Mouse (Mus musculus): ENCODE data around the gene Cotl1. TPM values are rescaled to one million over a fixed set of nuclear protein-coding genes. Genes with fewer than 3 reads are reported as not detected.

Cotl1 gene
- polyA plus RNA-seq, 2 experiments, result 147 to 212 TPM

- ATAC-seq (ENCODE audit: low FRiP score, low read depth) (no peak), DNase-seq (ENCODE audit: low spot score) (no peak)
- H3K36me3 ChIP-seq (ENCODE audit: control insufficient read depth, insufficient read depth, low read length), result no peaks in the 10 kb centered on the region
- WGBS, result 74% methylated on average over 7 of the region's 7 CpGs
- no peak overlapping the region for H3K4me3 ChIP-seq (replicated peaks; ENCODE audit: low read length)
- H3K9ac ChIP-seq (ENCODE audit: low read depth, low read length, severe bottlenecking), result no peak overlapping the region
- TF ChIP-seq POLR2A (IDR thresholded peaks at IDR 0.05; ENCODE audit: borderline replicate concordance, extremely low read depth, insufficient read depth, insufficient read length), result no peak
- no peak overlapping the region for H3K27ac ChIP-seq (replicated peaks; ENCODE audit: low read depth, low read length)
- no peak overlapping the region for H3K4me2 ChIP-seq (replicated peaks; ENCODE audit: low read depth, low read length, severe bottlenecking)
- H3K27me3 ChIP-seq (ENCODE audit: control insufficient read depth, insufficient read depth, low read length), result no peaks in the 10 kb centered on the region
- no peaks in the 10 kb centered on the region for H3K9me3 ChIP-seq (ENCODE audit: control insufficient read depth, low read length)
- H3K4me1 ChIP-seq (ENCODE audit: control insufficient read depth, insufficient read depth, low read length), result peaks cover 28% of the 10 kb centered on the region
These were observed 9.8 kb downstream of the Cotl1 start for GRCm38 (mm10) chr8:119830589-119830988.

GRCm38 (mm10) chr8:119829870-119830580, 10.3 kb downstream of the Cotl1 start:
- no peaks in the 10 kb centered on the region for H3K9me3 ChIP-seq (ENCODE audit: control insufficient read depth, low read length)
- no peaks in the 10 kb centered on the region for H3K36me3 ChIP-seq (ENCODE audit: control insufficient read depth, insufficient read depth, low read length)
- WGBS, result 48% methylated on average over 16 of the region's 16 CpGs
- DNase-seq (ENCODE audit: low spot score) (no peak), ATAC-seq (ENCODE audit: low FRiP score, low read depth) (peak; percentile 41; the same call in 1 of the 2 replicates)
- H3K4me1 ChIP-seq (ENCODE audit: control insufficient read depth, insufficient read depth, low read length), result peaks cover 28% of the 10 kb centered on the region
- TF ChIP-seq POLR2A (IDR thresholded peaks at IDR 0.05; ENCODE audit: borderline replicate concordance, extremely low read depth, insufficient read depth, insufficient read length), result no peak
- H3K27ac ChIP-seq (replicated peaks; ENCODE audit: low read depth, low read length), result no peak overlapping the region
- H3K4me2 ChIP-seq (replicated peaks; ENCODE audit: low read depth, low read length, severe bottlenecking), result no peak overlapping the region
- H3K9ac ChIP-seq (ENCODE audit: low read depth, low read length, severe bottlenecking), result no peak overlapping the region
- no peak overlapping the region for H3K4me3 ChIP-seq (replicated peaks; ENCODE audit: low read length)
- H3K27me3 ChIP-seq (ENCODE audit: control insufficient read depth, insufficient read depth, low read length), result no peaks in the 10 kb centered on the region

- WGBS, result 63% methylated on average over 13 of the region's 13 CpGs
- Histone ChIP-seq H3K27ac (replicated peaks; ENCODE audit: low read depth, low read length) (no peak overlapping the region), H3K27me3 (ENCODE audit: control insufficient read depth, insufficient read depth, low read length) (no peaks in the 10 kb centered on the region), H3K4me3 (replicated peaks; ENCODE audit: low read length) (no peak overlapping the region), H3K9ac (ENCODE audit: low read depth, low read length, severe bottlenecking) (no peak overlapping the region), H3K9me3 (ENCODE audit: control insufficient read depth, low read length) (no peaks in the 10 kb centered on the region), H3K4me2 (replicated peaks; ENCODE audit: low read depth, low read length, severe bottlenecking) (no peak overlapping the region), H3K4me1 (ENCODE audit: control insufficient read depth, insufficient read depth, low read length) (peaks cover 28% of the 10 kb centered on the region), H3K36me3 (ENCODE audit: control insufficient read depth, insufficient read depth, low read length) (no peaks in the 10 kb centered on the region)
- ATAC-seq (ENCODE audit: low FRiP score, low read depth) (no peak), DNase-seq (ENCODE audit: low spot score) (no peak)
- no peak for TF ChIP-seq POLR2A (IDR thresholded peaks at IDR 0.05; ENCODE audit: borderline replicate concordance, extremely low read depth, insufficient read depth, insufficient read length)
These were observed 10.9 kb downstream of the Cotl1 start for GRCm38 (mm10) chr8:119829420-119829819.

GRCm38 (mm10) chr8:119829015-119829414, 11.3 kb downstream of the Cotl1 start:
- no peak overlapping the region for H3K4me2 ChIP-seq (replicated peaks; ENCODE audit: low read depth, low read length, severe bottlenecking)
- no peak for TF ChIP-seq POLR2A (IDR thresholded peaks at IDR 0.05; ENCODE audit: borderline replicate concordance, extremely low read depth, insufficient read depth, insufficient read length)
- no peak overlapping the region for H3K9ac ChIP-seq (ENCODE audit: low read depth, low read length, severe bottlenecking)
- H3K4me1 ChIP-seq (ENCODE audit: control insufficient read depth, insufficient read depth, low read length), result peaks cover 28% of the 10 kb centered on the region
- DNase-seq (ENCODE audit: low spot score), result no peak
- no peaks in the 10 kb centered on the region for H3K9me3 ChIP-seq (ENCODE audit: control insufficient read depth, low read length)
- H3K27ac ChIP-seq (replicated peaks; ENCODE audit: low read depth, low read length), result no peak overlapping the region
- no peaks in the 10 kb centered on the region for H3K27me3 ChIP-seq (ENCODE audit: control insufficient read depth, insufficient read depth, low read length)
- WGBS, result 66% methylated on average over 10 of the region's 10 CpGs
- H3K36me3 ChIP-seq (ENCODE audit: control insufficient read depth, insufficient read depth, low read length), result no peaks in the 10 kb centered on the region
- no peak for ATAC-seq (ENCODE audit: low FRiP score, low read depth)
- no peak overlapping the region for H3K4me3 ChIP-seq (replicated peaks; ENCODE audit: low read length)

- Histone ChIP-seq H3K4me3 (replicated peaks; ENCODE audit: low read length) (no peak overlapping the region), H3K4me1 (ENCODE audit: control insufficient read depth, insufficient read depth, low read length) (peaks cover 22% of the 10 kb centered on the region), H3K9me3 (ENCODE audit: control insufficient read depth, low read length) (no peaks in the 10 kb centered on the region), H3K36me3 (ENCODE audit: control insufficient read depth, insufficient read depth, low read length) (no peaks in the 10 kb centered on the region), H3K27ac (replicated peaks; ENCODE audit: low read depth, low read length) (no peak overlapping the region), H3K27me3 (ENCODE audit: control insufficient read depth, insufficient read depth, low read length) (no peaks in the 10 kb centered on the region), H3K9ac (ENCODE audit: low read depth, low read length, severe bottlenecking) (no peak overlapping the region), H3K4me2 (replicated peaks; ENCODE audit: low read depth, low read length, severe bottlenecking) (no peak overlapping the region)
- DNase-seq (ENCODE audit: low spot score) (no peak), ATAC-seq (ENCODE audit: low FRiP score, low read depth) (no peak)
- TF ChIP-seq POLR2A (IDR thresholded peaks at IDR 0.05; ENCODE audit: borderline replicate concordance, extremely low read depth, insufficient read depth, insufficient read length), result no peak
- 56% methylated on average over 4 of the region's 4 CpGs for WGBS
These were observed 12.6 kb downstream of the Cotl1 start for GRCm38 (mm10) chr8:119827721-119828153.

Data from limb, embryonic 14.5 days (tissue).